Mouse (Mus musculus) embryo, embryonic 11.5 days (tissue): ENCODE results near the gene Calca.
"Not testable (repeated sequence)": the region's sequence is repeated elsewhere in the genome, so short reads cannot be mapped to it uniquely, and the experiment has no call there.

Source experiments
- DNase-seq: peaks from one replicate; pipeline ENCODE4 v3.0.0-alpha.2; 2012; ENCODE audit warnings: low read depth, low spot score

Gene Calca

DNA sequence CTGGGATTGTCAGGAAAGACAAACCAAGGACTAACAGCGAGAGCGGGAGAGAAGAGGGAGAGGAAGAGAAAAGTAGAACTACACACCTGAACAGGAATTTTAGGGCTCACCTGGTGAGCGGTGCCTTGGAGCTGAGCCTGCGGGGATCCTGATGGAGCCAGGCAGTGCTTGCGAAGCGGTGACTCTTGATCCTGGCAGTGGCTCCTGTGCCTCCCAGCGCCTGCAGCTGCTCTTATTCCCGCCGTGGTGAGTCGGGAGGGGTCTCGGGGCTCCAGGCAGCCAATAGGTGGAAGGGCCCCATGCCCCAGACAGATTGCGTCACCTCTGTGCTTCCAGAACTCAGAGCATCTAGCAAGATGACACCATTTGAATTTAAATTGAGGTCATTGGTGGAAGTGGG lies at the start of gene Calca:
Gene Calca, minus strand, starts transcription at position 256 of the 400 bp plus-strand sequence.
- peak; percentile 16 for DNase-seq

DNA sequence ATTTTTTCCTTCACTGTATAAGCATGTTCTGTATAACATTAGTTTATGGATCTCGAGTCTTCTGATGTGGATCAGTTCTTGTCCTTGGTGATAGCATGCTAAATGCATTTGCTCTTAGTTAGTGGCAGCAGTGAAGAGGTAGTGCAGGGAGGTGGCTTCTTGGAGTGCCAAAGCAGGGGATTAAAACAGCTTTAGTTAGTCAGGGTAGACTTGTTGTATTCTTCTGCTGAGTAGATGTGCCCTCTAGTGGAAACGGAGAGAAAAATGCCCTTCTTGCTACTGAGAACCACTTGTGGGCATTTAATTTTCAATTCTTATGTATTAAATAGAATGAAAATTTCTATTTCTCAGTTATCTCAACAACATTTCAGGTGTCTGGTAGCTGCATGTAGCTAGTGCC lies 36.5 kb upstream of the Calca start:
- no peak for DNase-seq

DNA sequence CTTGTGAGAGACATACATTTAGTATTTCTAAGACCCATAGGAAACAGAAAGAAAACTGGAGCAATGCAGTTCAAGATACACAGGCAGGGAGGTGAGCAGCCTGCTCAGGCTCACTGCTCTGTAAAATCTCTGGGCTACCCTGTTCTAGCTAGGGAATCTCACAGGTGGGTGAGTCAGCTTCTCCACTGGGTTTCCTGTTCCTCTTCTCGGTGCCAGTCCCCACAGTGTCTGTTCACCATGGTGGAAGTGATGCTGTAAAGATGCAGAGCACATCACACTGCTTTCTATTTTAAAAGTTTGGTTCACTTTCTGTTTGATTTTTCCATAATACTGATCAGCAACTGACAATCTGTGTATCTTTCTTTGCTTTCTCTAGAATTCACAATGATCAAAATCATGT lies 35.2 kb upstream of the Calca start:
- DNase-seq, result no peak

GRCm38 (mm10) chr7:114649730-114650129 lies 13.6 kb upstream of the Calca start:
- no peak for DNase-seq

DNA sequence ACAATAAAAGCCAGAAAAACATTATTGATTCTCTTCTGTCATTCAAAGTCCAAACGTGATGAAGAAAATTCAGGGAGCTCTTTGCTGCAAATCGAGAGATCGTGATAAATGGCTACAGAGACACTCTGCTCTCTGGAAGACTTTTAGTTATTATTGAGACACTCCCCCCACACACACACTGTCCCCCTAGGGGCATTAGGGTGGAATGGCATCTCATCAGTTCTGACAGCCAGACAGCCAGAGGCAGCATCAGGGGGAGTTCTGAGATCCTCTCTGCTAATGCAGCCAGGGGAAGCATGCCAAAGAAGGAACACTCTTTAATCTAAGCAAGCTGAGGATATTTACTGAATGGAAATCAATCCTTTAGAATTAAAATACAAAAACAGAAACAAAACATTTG lies 12.6 kb upstream of the Calca start:
- DNase-seq, result no peak

- peak; percentile 34 for DNase-seq
Measured at GRCm38 (mm10) chr7:114635569-114636101, 522 bp downstream of the Calca start.

DNA sequence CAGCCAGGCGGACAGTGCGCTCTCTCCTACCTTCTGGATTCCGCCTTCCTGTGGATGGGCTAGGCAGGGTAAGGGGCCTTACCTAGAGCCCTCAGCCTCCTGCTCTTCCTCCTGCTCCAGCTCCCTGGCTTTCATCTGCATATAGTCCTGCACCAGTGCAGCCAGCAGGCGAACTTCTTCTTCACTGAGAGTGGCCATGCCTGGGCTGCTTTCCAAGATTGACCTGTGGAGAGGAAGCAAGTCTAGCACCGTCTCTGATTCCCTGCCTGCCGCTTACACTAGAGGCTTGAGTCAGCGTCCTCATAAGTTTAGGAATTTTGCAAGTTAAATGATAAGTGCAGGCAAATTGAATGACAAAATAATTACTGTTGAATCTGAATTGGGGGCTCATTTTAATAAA lies 1.8 kb downstream of the Calca start:
- DNase-seq, result no peak

DNA sequence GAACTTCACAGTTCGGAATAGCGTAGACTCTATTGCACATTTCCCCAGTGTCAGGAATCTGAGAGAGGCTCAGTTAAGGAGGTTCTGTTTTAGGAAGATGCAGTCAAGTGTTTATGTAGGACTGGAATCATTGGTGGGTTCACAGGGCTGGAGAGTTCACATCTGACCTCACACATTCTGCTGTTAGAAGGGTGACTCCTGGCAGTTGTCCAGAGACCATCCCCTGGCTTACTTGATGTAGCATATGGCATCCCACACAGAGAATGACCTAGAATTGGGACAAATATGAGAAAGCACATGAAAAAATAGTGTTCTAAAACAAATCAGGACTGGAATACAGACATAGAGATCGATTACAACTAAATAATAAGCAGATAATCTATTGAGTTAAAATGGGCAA lies 10.2 kb downstream of the Calca start:
- DNase-seq, result no peak

DNA sequence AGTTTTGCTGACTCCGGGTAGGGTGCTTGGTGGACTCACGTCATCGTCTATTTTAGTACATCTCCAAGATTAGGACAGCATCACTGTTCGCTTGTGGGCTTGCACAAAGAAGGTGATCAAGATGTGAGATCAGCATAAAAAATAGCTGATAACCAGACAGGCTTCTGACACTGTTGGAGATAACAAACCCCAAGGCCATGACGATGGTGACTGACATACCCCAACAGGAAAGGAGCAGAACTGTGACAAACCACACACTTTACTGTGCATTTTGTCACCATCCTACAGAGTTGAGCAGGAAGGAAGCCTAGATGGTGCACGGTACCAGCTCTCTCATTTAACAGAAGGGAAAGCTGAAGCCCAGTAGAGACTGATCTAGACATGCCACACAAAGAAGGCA lies 19.4 kb downstream of the Calca start:
- no peak for DNase-seq

GRCm38 (mm10) chr7:114594391-114594790 lies 41.8 kb downstream of the Calca start:
- not testable (repeated sequence) for DNase-seq

DNA sequence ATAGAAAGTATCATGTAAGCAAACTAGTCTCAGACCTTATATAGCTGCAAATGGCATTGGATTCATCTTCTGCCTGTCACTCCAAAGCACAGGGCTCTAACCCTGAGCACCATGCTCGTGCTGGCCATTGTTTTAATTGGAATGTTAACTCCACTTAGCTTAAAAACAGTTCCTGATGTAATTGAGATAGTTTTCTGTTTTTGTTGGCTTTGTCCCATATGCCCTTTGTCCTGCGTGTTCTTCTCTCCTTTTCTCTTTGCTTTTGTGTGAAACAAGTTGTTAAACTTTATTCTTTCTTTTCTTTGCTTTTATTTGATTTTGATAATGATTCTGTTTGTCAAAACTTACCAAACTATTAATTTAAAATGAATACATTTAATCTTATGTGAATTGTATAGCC lies 53.7 kb downstream of the Calca start:
- DNase-seq, result no peak
